Mouse (Mus musculus) ES-Bruce4 (cell line): ENCODE measurements around the gene Golt1b.

Source experiments
- CTCF ChIP-seq: IDR thresholded peaks from one replicate; pipeline ENCODE4 v1.8.1; 2011; ENCODE audit warnings: low read depth, low read length
- EP300 ChIP-seq: IDR thresholded peaks from 2 replicates; pipeline ENCODE4 v1.6.1; 2011; ENCODE audit warnings: low read depth, low read length; ENCODE audit not compliant: insufficient read depth
- POLR2A ChIP-seq: IDR thresholded peaks from one replicate; pipeline ENCODE4 v1.8.1; 2011; ENCODE audit warnings: low read length; ENCODE audit not compliant: insufficient read depth

DNA sequence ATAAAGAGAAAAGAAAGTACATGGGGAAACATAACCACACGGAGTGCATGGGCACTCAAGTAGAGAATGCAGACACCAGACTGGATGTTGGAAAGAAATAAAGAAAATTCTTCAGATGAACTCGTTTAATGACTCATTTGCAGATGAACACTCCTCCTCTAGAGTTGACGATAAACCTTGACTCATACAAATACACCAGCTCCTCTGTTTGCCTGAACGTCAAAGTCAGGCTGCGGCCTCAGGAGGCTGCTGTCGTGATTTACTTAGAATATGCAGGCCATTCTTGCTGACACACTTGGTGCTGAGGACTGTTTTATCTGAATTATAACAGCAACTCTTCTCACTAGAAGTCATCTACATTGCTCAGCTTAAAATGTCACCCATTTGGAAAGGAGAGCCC lies 25.0 kb upstream of the Golt1b start:
- TF ChIP-seq CTCF (no peak), POLR2A (no peak), EP300 (no peak)
